Mouse (Mus musculus): Measurements from ENCODE around the gene Serpinh1. TPM values are rescaled to one million over a fixed set of nuclear protein-coding genes. Genes with fewer than 3 reads are reported as not detected.

Gene Serpinh1
- not detected for polyA plus RNA-seq (2017; shearing (Covaris generic))

DNA sequence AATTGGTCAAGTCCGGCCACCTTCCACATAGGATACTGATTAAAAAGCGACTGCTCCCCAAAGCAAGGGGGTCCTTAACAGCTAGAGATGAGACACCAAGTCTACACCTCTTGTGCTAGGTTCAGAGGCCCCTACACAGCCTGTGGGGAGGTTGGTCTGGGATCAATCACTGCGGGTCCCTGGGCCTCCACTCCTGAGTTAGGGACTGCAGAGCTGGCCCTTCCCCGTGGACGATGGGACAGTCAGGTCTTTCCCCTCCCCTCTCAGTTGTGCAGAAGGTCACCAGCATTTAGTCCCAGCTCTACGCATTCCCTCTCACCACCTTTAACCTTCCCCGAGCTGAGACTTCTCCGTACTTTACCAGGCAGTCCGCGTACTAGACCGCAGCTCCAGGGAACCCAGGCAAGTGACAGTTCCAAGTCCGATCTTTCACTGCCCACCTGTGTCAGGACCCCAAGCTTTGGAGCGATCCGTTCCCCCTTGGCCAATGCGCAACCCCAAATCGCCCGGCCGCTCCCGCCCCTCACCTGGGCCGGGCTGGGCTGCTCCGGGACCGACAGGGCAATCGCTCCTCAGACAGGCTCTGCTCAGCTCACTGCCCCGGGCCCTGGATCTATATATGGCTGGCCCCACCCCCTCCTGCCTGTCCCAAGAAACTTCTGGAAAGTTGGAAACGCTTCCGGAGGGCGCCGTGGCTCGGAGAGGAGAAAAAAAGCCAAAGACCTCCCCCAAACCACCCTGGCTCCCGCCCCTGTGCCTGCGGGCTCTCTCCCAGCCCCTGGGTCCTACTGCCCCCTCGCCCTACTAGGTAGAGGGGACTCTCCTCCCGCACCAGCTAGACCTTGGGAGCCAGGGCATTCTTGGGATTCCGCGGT is at the start of gene Serpinh1:
Gene Serpinh1, minus strand, starts transcription at position 714 of the 875 bp plus-strand sequence.

DNA sequence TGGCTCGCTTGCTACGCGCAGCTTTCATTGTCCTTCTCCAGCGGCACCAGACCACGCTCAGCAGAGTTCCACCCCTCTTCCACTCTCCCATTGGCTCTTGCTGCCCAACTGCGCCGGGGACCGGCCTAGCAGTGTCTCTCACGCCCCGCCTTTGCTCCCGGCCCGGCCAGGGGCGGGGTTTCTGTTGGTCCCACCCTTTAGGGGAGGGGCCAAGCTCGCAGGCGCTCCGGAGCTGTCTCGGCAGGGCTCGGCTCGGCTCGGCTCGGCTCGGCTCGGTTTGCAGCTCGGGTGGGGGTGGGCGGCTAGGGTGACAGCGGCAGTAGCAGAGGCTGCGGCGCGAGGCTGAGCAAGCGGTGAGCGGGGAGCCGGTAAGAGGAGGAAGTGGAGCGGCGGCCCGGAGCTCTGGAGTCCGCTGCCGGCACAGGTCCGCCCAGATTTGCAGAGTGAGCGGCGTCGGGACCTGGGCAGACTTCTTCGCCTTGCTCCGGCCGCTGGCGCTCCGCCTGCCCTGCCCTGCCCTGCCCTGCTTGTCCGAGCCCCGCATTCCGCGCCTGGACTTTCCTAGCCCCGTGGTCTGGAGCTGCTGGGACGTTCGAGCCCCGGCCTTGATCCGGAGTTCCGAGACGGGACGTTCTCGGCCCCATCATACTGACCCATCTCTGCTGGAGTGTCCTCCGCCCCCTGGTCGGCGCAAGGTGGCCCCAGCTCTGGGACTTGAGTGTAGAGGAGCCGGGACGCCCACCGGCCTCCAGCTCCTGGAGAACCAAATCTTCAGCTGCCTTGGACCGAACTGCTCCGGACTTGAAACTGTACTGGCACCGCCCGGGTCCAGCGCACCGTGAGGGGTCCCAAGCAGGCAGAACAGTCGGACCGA is 28.4 kb upstream of the Serpinh1 start, which contains the start of gene Gdpd5:
Gene Gdpd5, plus strand, starts transcription at position 201 of the 874 bp plus-strand sequence.

Other genes starting within 250 kb of the Serpinh1 start
- gene Uvrag, start 212.1 kb downstream of the Serpinh1 start, polyA plus RNA-seq (2017; shearing (Covaris generic)), result 67.7 TPM
- gene Dgat2, start 170.5 kb downstream of the Serpinh1 start, polyA plus RNA-seq (2017; shearing (Covaris generic)), result 2.0 TPM
- not detected for gene Mogat2, start 114.6 kb downstream of the Serpinh1 start, polyA plus RNA-seq (2017; shearing (Covaris generic))
- gene Map6, start 85.8 kb downstream of the Serpinh1 start, polyA plus RNA-seq (2017; shearing (Covaris generic)), result 2.1 TPM
- gene Gdpd5, start 28.2 kb upstream of the Serpinh1 start, polyA plus RNA-seq (2017; shearing (Covaris generic)), result 13.9 TPM
- 1.5 TPM for gene Klhl35, start 112.8 kb upstream of the Serpinh1 start, polyA plus RNA-seq (2017; shearing (Covaris generic))
- 1,324 TPM for gene Rps3, start 130.5 kb upstream of the Serpinh1 start, polyA plus RNA-seq (2017; shearing (Covaris generic))
- gene Arrb1, start 182.2 kb upstream of the Serpinh1 start, polyA plus RNA-seq (2017; shearing (Covaris generic)), result 10.1 TPM